Mouse (Mus musculus) bone marrow macrophage, adult 2 months (primary cell): Measurements from ENCODE around the gene Stk39.

Source experiments
- CTCF ChIP-seq: IDR thresholded peaks from 2 replicates; pipeline ENCODE4 v1.5.1; 2012; ENCODE audit warnings: low read depth, mild to moderate bottlenecking, low read length, moderate library complexity
- POLR2A ChIP-seq: IDR thresholded peaks from 2 replicates; pipeline ENCODE4 v1.6.1; 2012; ENCODE audit warnings: mild to moderate bottlenecking, low read depth, low read length, borderline replicate concordance

GRCm38 (mm10) chr2:68366091-68366896 lies 105.8 kb downstream of the Stk39 start:
- TF ChIP-seq POLR2A: no peak
- TF ChIP-seq CTCF: no peak
